Mouse (Mus musculus): ENCODE results near the gene Enox2. TPM values are rescaled to one million over a fixed set of nuclear protein-coding genes. Genes with fewer than 3 reads are reported as not detected.

The Enox2 gene
- total and polyA plus RNA-seq, 2 experiments from 2014 or later = 6.5 to 8.1 TPM

- WGBS = 53% methylated on average over 5 of the region's 5 CpGs
- no peaks in the 10 kb centered on the region for H3K36me3 ChIP-seq (ENCODE audit: insufficient read depth, low read length)
- no peak for DNase-seq (ENCODE audit: low spot score)
Observed at GRCm38 (mm10) chrX:49009746-49010145, 278.3 kb downstream of the Enox2 start.

GRCm38 (mm10) chrX:49005655-49006054, 282.4 kb downstream of the Enox2 start:
- no peak overlapping the region for H3K4me2 ChIP-seq (ENCODE audit: low read depth, low read length)
- H3K27ac ChIP-seq = no peak overlapping the region
- no peaks in the 10 kb centered on the region for H3K27me3 ChIP-seq (ENCODE audit: insufficient read depth, low read length)
- no peak overlapping the region for H3K9ac ChIP-seq (replicated peaks; ENCODE audit: low read length)
- WGBS = 84% methylated on average over 1 of the region's 1 CpGs
- no peaks in the 10 kb centered on the region for H3K36me3 ChIP-seq (ENCODE audit: insufficient read depth, low read length)
- no peak for ATAC-seq
- no peak for TF ChIP-seq CTCF (IDR thresholded peaks at IDR 0.05; ENCODE audit: low read depth)
- no peak overlapping the region for H3K4me3 ChIP-seq (ENCODE audit: low read length)
- H3K4me1 ChIP-seq (ENCODE audit: insufficient read depth, low read length) = no peaks in the 10 kb centered on the region
- no peaks in the 10 kb centered on the region for H3K9me3 ChIP-seq (ENCODE audit: low read length)
- no peak for DNase-seq (ENCODE audit: low spot score)

More at GRCm38 (mm10) chrX:49009746-49010145, 278.3 kb downstream of the Enox2 start:
- no peaks in the 10 kb centered on the region for H3K9me3 ChIP-seq (ENCODE audit: low read length)
- no peak overlapping the region for H3K9ac ChIP-seq (replicated peaks; ENCODE audit: low read length)
- H3K4me3 ChIP-seq (ENCODE audit: low read length) = no peak overlapping the region
- H3K27me3 ChIP-seq (ENCODE audit: insufficient read depth, low read length) = no peaks in the 10 kb centered on the region
- no peak for ATAC-seq
- no peak overlapping the region for H3K27ac ChIP-seq
- TF ChIP-seq CTCF (IDR thresholded peaks at IDR 0.05; ENCODE audit: low read depth) = no peak
- H3K4me2 ChIP-seq (ENCODE audit: low read depth, low read length) = no peak overlapping the region
- no peaks in the 10 kb centered on the region for H3K4me1 ChIP-seq (ENCODE audit: insufficient read depth, low read length)

GRCm38 (mm10) chrX:49002892-49003291, 285.2 kb downstream of the Enox2 start:
- no peak overlapping the region for H3K27ac ChIP-seq
- H3K4me1 ChIP-seq (ENCODE audit: insufficient read depth, low read length) = no peaks in the 10 kb centered on the region
- no peak overlapping the region for H3K9ac ChIP-seq (replicated peaks; ENCODE audit: low read length)
- no peak for DNase-seq (ENCODE audit: low spot score)
- WGBS = 91% methylated on average over 1 of the region's 1 CpGs
- no peak for ATAC-seq
- no peak for TF ChIP-seq CTCF (IDR thresholded peaks at IDR 0.05; ENCODE audit: low read depth)
- no peaks in the 10 kb centered on the region for H3K9me3 ChIP-seq (ENCODE audit: low read length)
- H3K27me3 ChIP-seq (ENCODE audit: insufficient read depth, low read length) = no peaks in the 10 kb centered on the region
- H3K4me3 ChIP-seq (ENCODE audit: low read length) = no peak overlapping the region
- no peak overlapping the region for H3K4me2 ChIP-seq (ENCODE audit: low read depth, low read length)
- no peaks in the 10 kb centered on the region for H3K36me3 ChIP-seq (ENCODE audit: insufficient read depth, low read length)

- TF ChIP-seq CTCF (IDR thresholded peaks at IDR 0.05; ENCODE audit: low read depth) = no peak
- ATAC-seq (no peak), DNase-seq (ENCODE audit: low spot score) (no peak)
- H3K9me3 ChIP-seq (ENCODE audit: low read length) = no peaks in the 10 kb centered on the region
- no peaks in the 10 kb centered on the region for H3K36me3 ChIP-seq (ENCODE audit: insufficient read depth, low read length)
- H3K4me3 ChIP-seq (ENCODE audit: low read length) = no peak overlapping the region
- no peak overlapping the region for H3K9ac ChIP-seq (replicated peaks; ENCODE audit: low read length)
- no peaks in the 10 kb centered on the region for H3K4me1 ChIP-seq (ENCODE audit: insufficient read depth, low read length)
- H3K27me3 ChIP-seq (ENCODE audit: insufficient read depth, low read length) = no peaks in the 10 kb centered on the region
- no peak overlapping the region for H3K27ac ChIP-seq
- 84% methylated on average over 5 of the region's 5 CpGs for WGBS
- no peak overlapping the region for H3K4me2 ChIP-seq (ENCODE audit: low read depth, low read length)
Observed at GRCm38 (mm10) chrX:48985653-48986052, 302.4 kb downstream of the Enox2 start.

- ATAC-seq (no peak), DNase-seq (ENCODE audit: low spot score) (no peak)
- H3K36me3 ChIP-seq (ENCODE audit: insufficient read depth, low read length) = no peaks in the 10 kb centered on the region
- H3K4me3 ChIP-seq (ENCODE audit: low read length) = no peak overlapping the region
- no peaks in the 10 kb centered on the region for H3K27me3 ChIP-seq (ENCODE audit: insufficient read depth, low read length)
- H3K9ac ChIP-seq (replicated peaks; ENCODE audit: low read length) = no peak overlapping the region
- TF ChIP-seq CTCF (IDR thresholded peaks at IDR 0.05; ENCODE audit: low read depth) = no peak
- 75% methylated on average over 2 of the region's 2 CpGs for WGBS
- no peaks in the 10 kb centered on the region for H3K9me3 ChIP-seq (ENCODE audit: low read length)
- no peak overlapping the region for H3K4me2 ChIP-seq (ENCODE audit: low read depth, low read length)
- H3K4me1 ChIP-seq (ENCODE audit: insufficient read depth, low read length) = no peaks in the 10 kb centered on the region
- H3K27ac ChIP-seq = no peak overlapping the region
Observed at GRCm38 (mm10) chrX:48984451-48984850, 303.6 kb downstream of the Enox2 start.

Other genes starting within 250 kb of the Enox2 start
- gene Arhgap36, start 175.7 kb upstream of the Enox2 start, total RNA-seq (2014; rRNA removed) = 8.9 and 10.6 TPM in 2 replicates
- 14.5 and 16.0 TPM in 2 replicates for gene Arhgap36, start 175.7 kb upstream of the Enox2 start, polyA plus RNA-seq (2015; fragmentation: Nextera tagmentation; extraction: Ambion mirVana)